Mouse (Mus musculus) heart, adult 2 months (tissue): ENCODE measurements around the gene Chit1. TPM values are rescaled to one million over a fixed set of nuclear protein-coding genes. Genes with fewer than 3 reads are reported as not detected.

Experiments
- DNase-seq, 2 experiments: peaks; one replicate each; pipeline ENCODE4 v3.0.0; 2021
- H3K27ac ChIP-seq: fragments of 200-600 bp; 2 replicates; pipeline ENCODE4 v1.8.1; 2022
- H3K27me3 ChIP-seq: fragments of 200-500 bp; 2 replicates; pipeline ENCODE4 v1.6.1; 2012; ENCODE audit warnings: mild to moderate bottlenecking, low read length, inconsistent platforms, mixed read lengths; ENCODE audit not compliant: control insufficient read depth, insufficient read depth
- H3K36me3 ChIP-seq: fragments of 200-500 bp; 2 replicates; pipeline ENCODE4 v1.6.1; 2012; ENCODE audit warnings: low read length, inconsistent platforms; ENCODE audit not compliant: control insufficient read depth, insufficient read depth
- H3K4me1 ChIP-seq: fragments of 200-500 bp; 2 replicates; pipeline ENCODE4 v1.6.1; 2011; ENCODE audit warnings: low read length; ENCODE audit not compliant: control insufficient read depth, insufficient read depth
- H3K4me3 ChIP-seq: fragments of 200-600 bp; 2 replicates; pipeline ENCODE4 v1.8.1; 2022
- H3K79me2 ChIP-seq: fragments of 200-500 bp; replicated peaks from 2 replicates; pipeline ENCODE4 v1.6.1; 2012; ENCODE audit warnings: mild to moderate bottlenecking, inconsistent platforms, low read length, moderate library complexity, mixed read lengths; ENCODE audit not compliant: control insufficient read depth, insufficient read depth
- H3K9ac ChIP-seq: fragments of 200-500 bp; 2 replicates; pipeline ENCODE4 v1.6.1; 2012; ENCODE audit warnings: low read depth, mild to moderate bottlenecking, control low read depth, inconsistent platforms, low read length, mixed read lengths
- CTCF ChIP-seq: fragments of 200-600 bp; IDR thresholded peaks from 2 replicates; pipeline ENCODE4 v1.8.1; 2022; ENCODE audit warnings: antibody characterized with exemption, mild to moderate bottlenecking, moderate library complexity
- EP300 ChIP-seq: fragments of 200-500 bp; IDR thresholded peaks from 2 replicates; pipeline ENCODE4 v1.6.1; 2011; ENCODE audit warnings: low read depth, low read length, control low read depth; ENCODE audit not compliant: insufficient read depth
- POLR2A ChIP-seq: fragments of 200-500 bp; IDR thresholded peaks from 2 replicates; pipeline ENCODE4 v1.6.1; 2011; ENCODE audit warnings: mild to moderate bottlenecking, low read depth, low read length, control low read depth; ENCODE audit not compliant: insufficient read depth
- WGBS: fragments of 180-500 bp; shearing (Covaris S2); methylation state at CpG from one replicate; pipeline ENCODE4 v1.1.7; 2018; 5-methylcytosine and 5-hydroxymethylcytosine counted together
- intact Hi-C: fragments of 180-260 bp; cut with DNase I; formaldehyde crosslinking; loops from one replicate; pipeline ENCODE4 v1.15.1; 2025
- polyA plus RNA-seq: library from polyadenylated mRNA; depleted of rRNA; stranded (reverse); fragments of >200 nt; gene quantifications from 2 replicates; pipeline ENCODE4 v1.2.3, GENCODE M21; 2012
- total RNA-seq, 2 experiments: library from RNA; stranded (reverse); gene quantifications; 2 replicates each; pipeline ENCODE4 v1.2.3; 2021

The Chit1 gene
- total and polyA plus RNA-seq, 3 experiments = 0.16 TPM; not detected in 2

DNA sequence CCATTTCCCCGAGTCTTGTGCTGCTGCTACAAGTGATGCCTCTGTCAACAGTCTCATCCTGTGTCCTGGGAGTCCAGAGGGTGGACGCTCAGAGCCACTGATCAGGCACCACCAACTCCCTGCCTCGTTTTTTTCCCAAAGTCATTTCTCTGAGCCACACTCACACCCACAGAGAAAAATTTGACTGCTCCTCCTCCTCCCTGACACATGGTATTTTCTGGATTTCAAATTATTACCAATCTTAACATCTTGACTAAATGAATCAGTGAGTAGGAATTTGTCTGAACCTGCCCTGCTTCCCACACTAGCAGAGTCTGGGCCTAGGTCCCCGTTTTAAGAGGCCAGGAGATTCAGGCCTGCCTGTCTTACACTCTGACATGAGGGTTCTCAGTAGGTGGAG is 81.0 kb downstream of the Chit1 start:
- no peak for DNase-seq
- TF ChIP-seq POLR2A = no peak
- no peak for TF ChIP-seq EP300
- TF ChIP-seq CTCF = no peak
- 48% methylated on average over 4 of the region's 4 CpGs for WGBS
- Histone ChIP-seq H3K27me3 (0 out of 2 replicates have a peak, but pooled peaks cover 2% of the 10 kb centered on the region), H3K4me1 (peaks cover 5% of the 10 kb centered on the region), H3K9ac (no peak overlapping the region), H3K79me2 (no peaks in the 10 kb centered on the region), H3K27ac (no peak overlapping the region), H3K4me3 (no peak overlapping the region), H3K36me3 (no peaks in the 10 kb centered on the region)
- intact Hi-C loops = no loop called here

DNA sequence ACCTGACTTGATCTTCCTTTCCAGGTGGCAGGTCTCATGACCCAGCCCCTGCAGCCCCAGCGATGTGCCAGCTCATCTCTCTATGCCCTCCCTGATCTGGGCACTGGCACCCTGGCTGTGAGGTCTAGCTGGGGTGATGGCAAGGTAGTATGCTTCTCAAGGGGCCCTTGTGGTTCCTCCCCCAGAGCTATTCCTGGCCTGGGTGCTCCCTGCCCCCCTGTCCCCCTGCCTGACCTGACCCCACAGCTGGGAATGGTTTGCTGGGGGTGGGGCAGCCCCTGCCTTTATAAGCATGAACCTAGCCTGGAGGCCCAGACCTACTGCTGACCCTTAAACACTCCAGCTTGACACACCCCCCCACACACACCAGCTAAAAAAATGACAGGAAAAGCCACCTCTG is 82.1 kb downstream of the Chit1 start, which contains the start of gene Mybph:
Gene Mybph, plus strand, starts transcription at position 323 of the 400 bp plus-strand sequence.
- H3K79me2 ChIP-seq = no peaks in the 10 kb centered on the region
- DNase-seq = no peak
- no peaks in the 10 kb centered on the region for H3K36me3 ChIP-seq
- peaks cover 5% of the 10 kb centered on the region for H3K4me1 ChIP-seq
- intact Hi-C loops = no loop called here
- no peak within 1 kb of the TSS for H3K27ac ChIP-seq
- 72% methylated on average over 1 of the region's 1 CpGs for WGBS
- H3K9ac ChIP-seq = no peak within 1 kb of the TSS
- no peak for TF ChIP-seq EP300
- no peak for TF ChIP-seq POLR2A
- no peak for TF ChIP-seq CTCF
- no peaks in the 10 kb centered on the region for H3K27me3 ChIP-seq
- no peak within 1 kb of the TSS for H3K4me3 ChIP-seq

GRCm38 (mm10) chr1:134193674-134194197 is 82.7 kb downstream of the Chit1 start:
- intact Hi-C loops = no loop called here
- H3K9ac ChIP-seq = no peak overlapping the region
- H3K4me1 ChIP-seq = peaks cover 5% of the 10 kb centered on the region
- H3K36me3 ChIP-seq = no peaks in the 10 kb centered on the region
- DNase-seq = no peak
- no peaks in the 10 kb centered on the region for H3K27me3 ChIP-seq
- H3K27ac ChIP-seq = no peak overlapping the region
- WGBS = 56% methylated on average over 7 of the region's 7 CpGs
- no peak for TF ChIP-seq EP300
- H3K79me2 ChIP-seq = no peaks in the 10 kb centered on the region
- H3K4me3 ChIP-seq = no peak overlapping the region

DNA sequence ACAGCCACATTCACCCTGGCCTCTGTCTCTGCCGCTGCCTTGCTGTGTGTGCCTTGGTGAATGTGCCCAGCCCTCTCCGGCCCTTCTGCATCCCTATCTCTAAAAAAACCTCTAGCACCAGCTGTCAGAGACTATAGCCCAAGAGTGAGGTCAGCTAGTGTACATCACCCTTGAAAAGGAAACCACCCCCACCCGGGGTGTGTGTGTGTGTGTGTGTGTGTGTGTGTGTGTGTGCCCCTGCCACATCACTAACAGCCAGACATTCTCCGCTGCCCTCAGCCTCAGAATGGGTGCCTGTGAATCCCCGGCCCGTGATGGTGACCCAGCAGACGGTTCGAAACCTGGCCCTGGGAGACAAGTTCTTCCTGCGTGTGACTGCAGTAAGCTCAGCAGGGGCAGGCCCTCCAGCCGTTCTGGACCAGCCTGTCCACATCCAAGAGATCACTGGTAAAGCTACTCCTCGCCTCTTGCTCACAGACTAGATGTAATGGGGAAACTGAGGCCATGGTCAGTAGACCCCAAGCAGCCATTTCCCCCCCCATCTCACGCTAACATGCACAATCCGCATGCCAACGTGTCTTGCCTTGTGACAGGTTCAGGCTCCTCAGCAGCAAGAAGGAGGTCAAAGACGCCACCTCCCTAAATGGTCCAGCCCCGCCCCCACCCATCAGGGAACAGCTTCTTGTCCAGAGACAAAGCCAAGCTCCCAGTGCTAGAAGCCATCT is 83.4 kb downstream of the Chit1 start:
- Histone ChIP-seq H3K79me2 (no peaks in the 10 kb centered on the region), H3K4me1 (peaks cover 5% of the 10 kb centered on the region), H3K9ac (no peak overlapping the region), H3K27ac (no peak overlapping the region), H3K4me3 (no peak overlapping the region), H3K36me3 (no peaks in the 10 kb centered on the region), H3K27me3 (no peaks in the 10 kb centered on the region)
- intact Hi-C loops = loop anchor here (5.0 kb wide), 1 partner anchor 128 kb away; no protein-coding TSS in a partner anchor
- WGBS = 73% methylated on average over 16 of the region's 16 CpGs
- TF ChIP-seq EP300 = no peak
- no peak for TF ChIP-seq POLR2A
- TF ChIP-seq CTCF = no peak
- no peak for DNase-seq

DNA sequence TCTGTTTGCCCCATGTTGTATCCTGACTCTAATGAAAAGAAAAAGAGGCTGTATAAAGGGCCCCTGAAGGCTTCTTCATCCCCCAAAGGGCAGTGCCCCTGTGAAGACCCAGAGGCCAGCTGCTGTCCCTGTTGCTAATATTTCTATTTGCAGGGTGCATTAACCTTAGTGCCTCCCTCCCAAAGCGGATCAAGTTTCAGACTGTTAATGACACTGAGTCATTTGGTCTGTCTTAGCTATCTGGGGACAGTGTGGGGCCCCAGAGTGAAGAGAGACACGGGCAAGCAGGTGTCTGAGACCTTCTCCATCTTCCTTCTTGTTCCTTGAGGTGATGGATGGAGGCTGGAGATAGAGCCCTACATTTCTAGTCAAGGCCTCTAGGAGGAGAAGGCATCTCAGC is 84.1 kb downstream of the Chit1 start:
- no peaks in the 10 kb centered on the region for H3K79me2 ChIP-seq
- peaks cover 5% of the 10 kb centered on the region for H3K4me1 ChIP-seq
- TF ChIP-seq EP300 = no peak
- TF ChIP-seq POLR2A = no peak
- TF ChIP-seq CTCF = no peak
- H3K4me3 ChIP-seq = no peak overlapping the region
- DNase-seq = no peak
- no peaks in the 10 kb centered on the region for H3K36me3 ChIP-seq
- no peaks in the 10 kb centered on the region for H3K27me3 ChIP-seq
- WGBS = 48% methylated on average over 2 of the region's 2 CpGs
- H3K9ac ChIP-seq = no peak overlapping the region
- intact Hi-C loops = loop anchor here (5.0 kb wide), 1 partner anchor 127 kb away; no protein-coding TSS in a partner anchor
- no peak overlapping the region for H3K27ac ChIP-seq

- 11% methylated on average over 3 of the region's 3 CpGs for WGBS
- H3K27me3 ChIP-seq = no peaks in the 10 kb centered on the region
- peak in 1 of 2 experiments; percentile 20 for DNase-seq
- H3K36me3 ChIP-seq = no peaks in the 10 kb centered on the region
- H3K4me3 ChIP-seq = no peak overlapping the region
- H3K79me2 ChIP-seq = no peaks in the 10 kb centered on the region
- TF ChIP-seq EP300 = no peak
- no peak for TF ChIP-seq POLR2A
- TF ChIP-seq CTCF = no peak
- H3K4me1 ChIP-seq = peaks cover 5% of the 10 kb centered on the region
- H3K27ac ChIP-seq = no peak overlapping the region
- intact Hi-C loops = loop anchor here (5.0 kb wide), 1 partner anchor 127 kb away; no protein-coding TSS in a partner anchor
- no peak overlapping the region for H3K9ac ChIP-seq
Observed at GRCm38 (mm10) chr1:134195571-134195970, 84.5 kb downstream of the Chit1 start.
